Mouse (Mus musculus) MEL (cell line): ENCODE results near the gene Ripply3. TPM values are rescaled to one million over a fixed set of nuclear protein-coding genes. Genes with fewer than 3 reads are reported as not detected.

Experiments
- DNase-seq: peaks from one replicate; pipeline ENCODE4 v3.0.0; 2011; ENCODE audit warnings: low read depth, low spot score
- H3K27ac ChIP-seq: 2 replicates; pipeline ENCODE4 v1.5.1; 2012; ENCODE audit warnings: low read depth, mild to moderate bottlenecking, control low read depth, low read length, moderate library complexity; ENCODE audit not compliant: control insufficient read depth
- H3K27me3 ChIP-seq, 2 experiments: fragments of 150-350 bp in 1 of 2; sonication (generic) in 1 of 2; 2 replicates each; pipeline ENCODE4 v1.6.1; 2012; ENCODE audit warnings: low read length in 2 of 2, mild to moderate bottlenecking in 2 of 2, improper control_type of control experiment in 1 of 2, moderate library complexity in 1 of 2; ENCODE audit not compliant: insufficient read depth in 2 of 2, control insufficient read depth in 1 of 2
- H3K36me3 ChIP-seq, 2 experiments: 2 replicates each; pipeline ENCODE4 v1.6.1; 2012 to 2014; ENCODE audit warnings: low read length in 2 of 2, improper control_type of control experiment in 1 of 2, inconsistent platforms in 1 of 2, mild to moderate bottlenecking in 1 of 2; ENCODE audit not compliant: insufficient read depth in 2 of 2, control insufficient read depth in 1 of 2
- H3K4me1 ChIP-seq, 2 experiments: fragments of 150-350 bp in 1 of 2; sonication (generic) in 1 of 2; 2 replicates each; pipeline ENCODE4 v1.6.1; 2012; ENCODE audit warnings: low read length in 2 of 2, improper control_type of control experiment in 1 of 2, mild to moderate bottlenecking in 1 of 2; ENCODE audit not compliant: insufficient read depth in 2 of 2, control insufficient read depth in 1 of 2
- H3K4me3 ChIP-seq, 2 experiments: fragments of 150-350 bp in 1 of 2; sonication (generic) in 1 of 2; 2 replicates each; pipeline ENCODE4 v1.5.1; 2012; ENCODE audit warnings: low read depth in 2 of 2, low read length in 2 of 2, mild to moderate bottlenecking in 2 of 2, moderate library complexity in 2 of 2, control low read depth in 1 of 2, improper control_type of control experiment in 1 of 2; ENCODE audit not compliant: control insufficient read depth in 1 of 2, insufficient read depth in 1 of 2
- H3K79me2 ChIP-seq: 2 replicates; pipeline ENCODE4 v1.6.1; 2012; ENCODE audit warnings: mild to moderate bottlenecking, low read length, moderate library complexity; ENCODE audit not compliant: control insufficient read depth, poor library complexity, insufficient read depth
- H3K9ac ChIP-seq: 2 replicates; pipeline ENCODE4 v1.6.1; 2012; ENCODE audit warnings: low read depth, mild to moderate bottlenecking, control low read depth, low read length, moderate library complexity; ENCODE audit not compliant: control insufficient read depth, poor library complexity, severe bottlenecking
- H3K9me3 ChIP-seq: fragments of 150-350 bp; sonication (generic); replicated peaks from 2 replicates; pipeline ENCODE4 v1.6.1; 2012; ENCODE audit warnings: mild to moderate bottlenecking, low read length, improper control_type of control experiment, moderate library complexity; ENCODE audit not compliant: insufficient read depth
- BHLHE40 ChIP-seq: IDR thresholded peaks from 2 replicates; pipeline ENCODE4 v1.6.1; 2012; ENCODE audit warnings: low read depth, mild to moderate bottlenecking, inconsistent platforms, low read length, improper control_type of control experiment, borderline replicate concordance
- CHD1 ChIP-seq: IDR thresholded peaks from 2 replicates; pipeline ENCODE4 v1.6.1; 2012; ENCODE audit warnings: low read depth, mild to moderate bottlenecking, inconsistent platforms, low read length, improper control_type of control experiment
- CHD2 ChIP-seq: IDR thresholded peaks from 2 replicates; pipeline ENCODE4 v1.6.1; 2011; ENCODE audit warnings: low read length, improper control_type of control experiment
- ELF1 ChIP-seq: IDR thresholded peaks from 2 replicates; pipeline ENCODE4 v1.6.1; 2014; ENCODE audit warnings: low read depth, mild to moderate bottlenecking, inconsistent platforms, low read length, improper control_type of control experiment, moderate library complexity
- EP300 ChIP-seq, 2 experiments: IDR thresholded peaks; 2 replicates each; pipeline ENCODE4 v1.6.1; 2011; ENCODE audit warnings: improper control_type of control experiment in 2 of 2, low read length in 2 of 2, low read depth in 1 of 2, mild to moderate bottlenecking in 1 of 2
- HCFC1 ChIP-seq: IDR thresholded peaks from 2 replicates; pipeline ENCODE4 v1.6.1; 2012; ENCODE audit warnings: low read depth, mild to moderate bottlenecking, inconsistent platforms, low read length, improper control_type of control experiment, moderate library complexity
- KAT2A ChIP-seq: conservative IDR thresholded peaks from 2 replicates; pipeline ENCODE4 v1.6.1; 2012; ENCODE audit warnings: low read depth, low read length, improper control_type of control experiment, inconsistent platforms
- MEF2A ChIP-seq: IDR thresholded peaks from 2 replicates; pipeline ENCODE4 v1.6.1; 2014; ENCODE audit warnings: low read depth, mild to moderate bottlenecking, inconsistent platforms, low read length, improper control_type of control experiment; ENCODE audit not compliant: poor library complexity, insufficient replicate concordance, severe bottlenecking; ENCODE audit errors: extremely low read depth
- MYC ChIP-seq: IDR thresholded peaks from 2 replicates; pipeline ENCODE4 v1.6.1; 2011; ENCODE audit warnings: low read depth, mild to moderate bottlenecking, low read length, improper control_type of control experiment, moderate library complexity
- POLR2AphosphoS2 ChIP-seq: IDR thresholded peaks from 2 replicates; pipeline ENCODE4 v1.6.1; 2011; ENCODE audit warnings: low read length, improper control_type of control experiment
- POLR2AphosphoS5 ChIP-seq: IDR thresholded peaks from 2 replicates; pipeline ENCODE4 v1.6.1; 2012; ENCODE audit warnings: low read depth, borderline replicate concordance, mild to moderate bottlenecking, inconsistent platforms, low read length, moderate library complexity, mixed read lengths
- TCF12 ChIP-seq: IDR thresholded peaks from 2 replicates; pipeline ENCODE4 v1.6.1; 2014; ENCODE audit warnings: low read depth, mild to moderate bottlenecking, inconsistent platforms, low read length, improper control_type of control experiment, moderate library complexity
- UBTF ChIP-seq: IDR thresholded peaks from 2 replicates; pipeline ENCODE4 v1.6.1; 2012; ENCODE audit warnings: low read depth, mild to moderate bottlenecking, inconsistent platforms, low read length, improper control_type of control experiment, moderate library complexity, borderline replicate concordance; ENCODE audit not compliant: insufficient read depth
- USF1 ChIP-seq: IDR thresholded peaks from 2 replicates; pipeline ENCODE4 v1.6.1; 2014; ENCODE audit warnings: low read depth, mild to moderate bottlenecking, inconsistent platforms, low read length, improper control_type of control experiment, moderate library complexity
- USF2 ChIP-seq, 2 experiments: IDR thresholded peaks; 2 replicates each; pipeline ENCODE4 v1.6.1; 2011 to 2012; ENCODE audit warnings: improper control_type of control experiment in 2 of 2, low read length in 2 of 2, borderline replicate concordance in 1 of 2, inconsistent platforms in 1 of 2, low read depth in 1 of 2, mild to moderate bottlenecking in 1 of 2; ENCODE audit not compliant: insufficient read depth in 1 of 2
- ZKSCAN1 ChIP-seq: IDR thresholded peaks from 2 replicates; pipeline ENCODE4 v1.6.1; 2012; ENCODE audit warnings: low read depth, mild to moderate bottlenecking, inconsistent platforms, low read length, improper control_type of control experiment, moderate library complexity
- ZMIZ1 ChIP-seq: IDR thresholded peaks from 2 replicates; pipeline ENCODE4 v1.6.1; 2012; ENCODE audit warnings: low read depth, mild to moderate bottlenecking, inconsistent platforms, low read length, improper control_type of control experiment, moderate library complexity
- ZNF384 ChIP-seq: IDR thresholded peaks from 2 replicates; pipeline ENCODE4 v1.6.1; 2012; ENCODE audit warnings: low read depth, mild to moderate bottlenecking, inconsistent platforms, low read length, improper control_type of control experiment
- polyA plus RNA-seq, 2 experiments: library from polyadenylated mRNA; stranded (reverse) in 1 of 2; unstranded in 1 of 2; fragments of >175 nt in 1 of 2; fragments of >200 nt in 1 of 2; gene quantifications; 2 replicates each; pipeline versions ENCODE4 v1.2.1 to v1.2.4; 2012; ENCODE audit warnings: low replicate concordance in 2 of 2, low read depth in 1 of 2; ENCODE audit not compliant: insufficient read length in 2 of 2, insufficient read depth in 1 of 2, missing spikeins in 1 of 2
- total RNA-seq: library from RNA; depleted of rRNA; stranded (reverse); fragments of 300-350 nt; gene quantifications from 2 replicates; pipeline ENCODE4 v1.2.3, GENCODE M21; 2012

Ripply3 gene
- total and polyA plus RNA-seq, 3 experiments = 0.18 to 0.35 TPM; not detected in 1

GRCm38 (mm10) chr16:94291141-94291540 lies 37.1 kb upstream of the Ripply3 start:
- Histone ChIP-seq H3K27me3 (no peaks in the 10 kb centered on the region), H3K79me2 (peaks cover 5% of the 10 kb centered on the region), H3K9ac (no peak overlapping the region), H3K36me3 (peaks cover 0 to 4% of the 10 kb centered on the region in 2 experiments; a peak in 2 of 4 replicates), H3K27ac (no peak overlapping the region), H3K4me3 (no peak overlapping the region), H3K9me3 (no peaks in the 10 kb centered on the region), H3K4me1 (peaks cover 0 to 9% of the 10 kb centered on the region in 2 experiments; a peak in 2 of 4 replicates)
- TF ChIP-seq KAT2A (no peak), CHD2 (no peak), ZMIZ1 (no peak), ZNF384 (no peak), POLR2AphosphoS5 (no peak), ELF1 (no peak)
- DNase-seq = no peak

DNA sequence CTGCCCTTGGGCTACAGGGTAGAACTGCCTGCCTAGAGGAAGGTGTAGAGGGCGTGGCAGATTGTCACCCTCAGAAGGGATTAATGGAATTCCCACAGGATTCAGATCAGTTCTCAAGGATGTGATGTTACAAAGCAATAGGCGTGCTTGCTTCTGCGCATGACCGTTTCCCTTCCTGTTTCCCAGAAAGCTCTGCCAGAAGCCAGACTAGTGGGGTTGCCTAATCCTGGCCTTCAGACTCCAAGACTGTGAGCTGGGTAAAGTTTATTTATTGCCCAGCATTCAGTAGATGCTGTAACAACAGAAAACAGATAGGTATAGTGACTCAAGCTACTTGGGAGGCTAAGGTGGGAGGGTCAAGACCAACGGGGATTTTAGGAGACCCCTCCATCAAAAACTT lies 30.1 kb upstream of the Ripply3 start:
- Histone ChIP-seq H3K79me2 (no peaks in the 10 kb centered on the region), H3K9me3 (no peaks in the 10 kb centered on the region), H3K4me3 (no peak overlapping the region), H3K27me3 (no peaks in the 10 kb centered on the region), H3K27ac (no peak overlapping the region), H3K9ac (no peak overlapping the region), H3K36me3 (no peaks in the 10 kb centered on the region), H3K4me1 (peaks cover 0 to 4% of the 10 kb centered on the region in 2 experiments; a peak in 1 of 4 replicates)
- no peak for DNase-seq
- no peak for TF ChIP-seq TCF12

DNA sequence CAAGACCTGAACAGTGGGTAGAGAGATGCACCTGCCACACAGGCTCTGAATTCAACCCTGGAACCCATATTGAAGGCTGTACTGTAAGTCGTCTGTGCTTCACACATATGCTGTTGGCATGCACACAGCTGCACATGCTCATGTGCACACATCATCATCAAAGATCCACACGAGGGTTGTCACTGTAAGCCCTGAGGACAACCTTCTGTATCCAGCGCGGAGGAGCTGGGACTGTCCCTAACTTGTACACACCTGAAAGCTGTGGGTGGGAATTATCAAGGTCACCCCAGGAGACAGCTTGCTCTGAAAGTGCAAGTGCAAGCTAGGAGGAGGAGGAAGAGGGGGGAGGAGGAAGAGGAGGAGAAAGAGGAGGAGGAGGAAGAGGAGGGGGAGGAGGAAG lies 29.0 kb upstream of the Ripply3 start:
- no peaks in the 10 kb centered on the region for H3K27me3 ChIP-seq
- DNase-seq = no peak
- H3K9me3 ChIP-seq = no peaks in the 10 kb centered on the region
- no peak overlapping the region for H3K27ac ChIP-seq
- no peak overlapping the region for H3K9ac ChIP-seq
- no peaks in the 10 kb centered on the region for H3K79me2 ChIP-seq
- peaks cover 0 to 4% of the 10 kb centered on the region in 2 experiments; a peak in 1 of 4 replicates for H3K4me1 ChIP-seq
- TF ChIP-seq ELF1 = no peak
- no peak for TF ChIP-seq BHLHE40
- no peak for TF ChIP-seq HCFC1
- no peak for TF ChIP-seq CHD2
- TF ChIP-seq UBTF = no peak
- no peak for TF ChIP-seq ZKSCAN1
- no peak for TF ChIP-seq MEF2A
- no peak for TF ChIP-seq MYC
- TF ChIP-seq USF2 (IDR thresholded peaks at IDR 0.05; ENCODE audit: borderline replicate concordance in 1 of 2, insufficient read depth in 1 of 2, low read depth in 1 of 2, low read length in 2 of 2) = no peak
- TF ChIP-seq KAT2A = no peak
- TF ChIP-seq ZNF384 = no peak
- TF ChIP-seq POLR2AphosphoS2 = no peak
- TF ChIP-seq CHD1 = no peak
- TF ChIP-seq EP300 (IDR thresholded peaks at IDR 0.05; ENCODE audit: low read depth in 1 of 2, low read length in 2 of 2) = no peak
- no peak for TF ChIP-seq USF1
- TF ChIP-seq, all 39 proteins: peak for 0
- Histone ChIP-seq H3K4me3 (no peak overlapping the region), H3K36me3 (no peaks in the 10 kb centered on the region)
